Mouse (Mus musculus): Measurements from ENCODE around the gene Cmpk1.

The Cmpk1 gene

DNA sequence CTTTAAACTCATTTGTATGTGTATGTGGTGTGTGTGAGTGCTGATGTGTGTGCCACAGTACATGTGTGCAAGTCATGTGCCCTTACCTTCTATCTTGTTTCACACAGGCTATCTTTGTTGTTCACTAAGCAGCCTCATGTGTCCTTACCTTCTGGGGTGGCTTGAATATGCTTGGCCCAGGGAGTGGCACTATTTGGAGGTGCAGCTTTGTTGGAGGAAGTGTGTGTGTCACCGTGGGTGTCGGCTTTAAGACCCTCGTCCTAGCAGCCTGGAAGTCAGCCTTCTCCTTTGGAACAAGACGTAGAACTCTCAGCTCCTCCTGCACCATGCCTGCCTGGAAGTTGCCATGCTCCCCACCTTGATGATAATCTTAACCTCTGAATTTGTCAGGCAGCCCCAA lies 40.6 kb downstream of the Cmpk1 start:
- in situ Hi-C loops (cut with MboI, MseI), result loop anchor here (5.0 kb wide), 1 partner anchor 269 kb away; no protein-coding TSS in a partner anchor

DNA sequence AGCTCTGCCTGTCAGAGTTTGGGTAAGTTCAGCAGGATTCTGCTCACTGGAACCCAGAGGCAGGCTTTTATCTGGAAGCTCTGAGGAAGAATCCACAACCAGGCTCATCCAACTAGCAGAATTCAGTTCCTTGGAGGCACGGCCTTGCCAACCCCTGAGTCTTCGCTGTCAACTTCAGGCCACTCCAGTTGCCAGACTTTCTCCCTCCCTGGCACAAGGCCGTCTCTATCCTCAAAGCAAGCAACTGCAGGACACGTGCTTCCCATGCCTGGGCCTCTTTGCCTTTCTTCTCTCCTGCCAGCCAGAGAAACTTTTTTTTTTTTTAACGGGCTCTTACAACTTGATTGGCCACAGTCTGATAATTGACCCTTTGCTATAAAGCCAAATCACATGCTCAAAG lies 42.0 kb downstream of the Cmpk1 start:
- in situ Hi-C loops (cut with MboI, MseI), result loop anchor here (5.0 kb wide), 1 partner anchor 268 kb away; no protein-coding TSS in a partner anchor

DNA sequence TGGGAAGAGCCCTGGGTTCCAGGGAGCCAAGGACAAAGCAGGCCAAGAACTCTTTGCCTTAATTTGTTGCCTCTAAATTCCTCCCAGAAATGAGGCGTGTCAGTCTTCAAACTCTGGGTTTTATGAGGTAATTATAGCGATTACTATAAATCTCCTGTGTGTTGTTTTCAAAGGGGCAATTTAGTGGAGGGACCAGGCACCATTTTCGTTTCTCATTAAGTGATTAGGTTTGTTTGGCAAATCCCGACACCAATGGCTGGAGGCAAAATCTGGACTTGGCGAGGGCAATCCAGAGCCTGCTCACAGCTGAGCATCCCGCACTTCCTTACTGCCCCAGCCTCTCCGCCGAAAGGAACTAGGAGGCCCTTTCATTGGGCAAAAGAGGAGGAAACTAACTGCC lies 44.5 kb downstream of the Cmpk1 start:
- in situ Hi-C loops (cut with MboI, MseI), result no loop called here

DNA sequence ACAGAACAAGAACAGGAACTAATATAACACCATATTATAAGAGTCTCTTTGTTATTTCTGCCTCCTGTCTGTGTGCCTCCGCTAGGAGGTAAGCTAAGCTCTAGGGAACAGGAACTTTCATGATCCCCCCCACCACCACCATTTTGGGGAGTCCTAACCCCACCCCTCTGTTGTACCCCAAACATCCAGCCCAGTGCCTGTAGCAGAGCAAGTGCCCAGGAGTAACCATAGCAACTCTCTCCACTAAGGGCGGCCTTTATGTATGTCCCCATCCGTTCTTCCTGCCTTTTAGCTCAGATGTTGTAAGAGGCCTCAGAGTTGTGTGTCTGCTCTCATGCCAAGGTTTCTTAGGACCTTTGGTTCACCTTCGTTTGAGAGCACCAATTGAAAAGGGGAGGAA lies 44.9 kb downstream of the Cmpk1 start:
- in situ Hi-C loops (cut with MboI, MseI), result no loop called here

DNA sequence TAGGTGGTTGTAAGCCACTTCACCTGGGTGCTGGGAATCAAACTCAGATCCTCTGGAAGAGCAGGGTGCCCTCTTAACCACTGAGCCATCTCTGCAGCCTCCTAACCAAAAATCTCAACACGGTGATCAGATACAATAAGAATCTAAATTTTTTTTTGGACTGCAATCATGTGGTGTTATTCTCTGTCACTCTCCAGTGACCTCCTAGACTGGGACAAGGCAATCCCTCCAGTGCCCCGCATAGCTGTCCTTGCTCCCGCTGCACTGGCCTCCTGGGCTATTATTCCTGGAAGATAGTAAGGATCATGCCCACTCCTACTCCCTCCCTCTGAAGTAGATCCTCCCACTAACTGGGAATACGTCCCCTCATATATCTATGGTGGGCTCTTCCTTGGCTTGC lies 45.7 kb downstream of the Cmpk1 start:
- in situ Hi-C loops (cut with MboI, MseI), result no loop called here

DNA sequence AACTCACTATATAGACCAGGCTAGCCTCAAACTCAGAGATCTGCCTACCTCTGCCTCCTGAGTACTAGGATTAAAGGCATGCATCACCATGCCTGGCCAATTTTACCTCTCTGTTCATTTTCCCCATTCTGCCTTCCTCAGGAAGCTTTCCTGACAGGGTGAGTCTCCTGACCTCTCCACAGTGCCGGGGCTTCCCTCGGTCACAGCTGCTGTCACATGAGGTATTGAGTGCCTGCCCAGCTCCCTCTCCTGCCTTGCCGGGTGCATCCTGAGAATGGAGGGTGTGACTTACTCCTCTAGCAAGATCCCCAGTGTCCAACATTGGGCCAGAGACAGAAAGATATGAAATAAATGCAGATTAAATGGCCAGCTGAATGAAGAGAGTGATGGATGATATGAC lies 48.8 kb downstream of the Cmpk1 start:
- in situ Hi-C loops (cut with MboI, MseI), result no loop called here

DNA sequence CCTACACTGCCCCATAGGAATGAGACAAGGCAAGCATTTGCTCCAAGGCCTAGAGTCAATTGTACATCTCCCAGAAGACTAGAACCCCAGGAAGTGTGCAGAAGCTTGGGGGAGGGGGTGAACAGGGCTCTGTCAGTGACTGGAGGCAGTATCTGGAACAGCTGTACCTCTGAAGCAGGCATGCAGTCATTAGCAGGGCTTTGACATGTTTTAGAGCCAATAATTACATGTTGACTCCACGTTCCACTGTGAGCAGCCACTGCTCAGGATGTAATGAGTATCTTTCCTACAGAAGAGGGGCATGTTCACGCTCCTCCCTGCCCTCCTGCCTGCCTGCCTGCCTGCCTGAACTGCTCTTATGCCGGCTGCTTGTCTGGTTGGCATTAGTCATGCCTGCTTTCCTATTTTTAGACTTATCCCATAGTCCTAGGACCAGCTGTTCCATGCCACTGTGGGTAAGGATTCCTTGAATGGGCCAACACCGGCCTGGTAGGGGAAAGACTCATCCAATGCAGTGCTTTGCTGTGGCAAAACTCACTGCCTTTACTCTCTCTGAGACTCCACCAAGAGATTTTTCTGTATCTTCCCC lies 49.5 kb downstream of the Cmpk1 start:
- in situ Hi-C loops (cut with MboI, MseI), result no loop called here

DNA sequence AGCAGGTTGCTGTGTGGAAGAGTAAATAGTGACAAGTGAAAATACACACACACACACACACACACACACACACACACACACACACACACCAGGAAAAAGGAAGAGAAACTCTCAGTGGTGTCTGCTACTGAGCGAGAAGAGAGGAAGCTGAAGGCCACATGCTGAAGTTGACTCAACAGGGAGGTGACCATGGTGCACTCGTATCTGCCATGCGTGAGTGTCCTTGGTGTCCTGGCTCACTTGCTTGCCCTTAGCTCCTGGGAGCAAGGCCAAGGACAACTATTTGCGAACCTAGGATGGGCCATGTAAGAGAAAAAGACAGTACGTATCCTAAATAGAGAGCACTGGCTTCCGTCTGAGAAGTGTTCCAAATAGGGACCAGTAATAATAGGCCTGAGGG lies 52.9 kb downstream of the Cmpk1 start:
- in situ Hi-C loops (cut with MboI, MseI), result no loop called here

DNA sequence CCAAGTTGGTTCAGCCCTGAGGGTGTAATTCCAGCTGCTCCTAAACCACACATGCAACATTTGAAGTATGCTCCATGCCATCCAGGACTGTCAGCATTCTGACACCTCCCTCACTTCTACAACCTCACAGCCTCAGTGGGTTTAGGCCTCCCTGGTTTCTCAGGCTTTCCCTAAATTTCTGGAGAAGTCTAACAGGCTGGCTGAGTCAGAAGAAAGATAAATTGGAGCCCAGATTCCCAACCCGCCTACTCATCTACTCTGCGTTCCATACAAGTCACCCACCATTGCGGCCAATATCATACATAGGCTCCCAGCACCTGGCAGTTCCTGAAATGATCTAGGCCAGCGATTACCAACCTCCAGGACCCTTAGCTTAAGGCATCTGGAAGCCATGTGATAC lies 54.3 kb downstream of the Cmpk1 start:
- in situ Hi-C loops (cut with MboI, MseI), result no loop called here

DNA sequence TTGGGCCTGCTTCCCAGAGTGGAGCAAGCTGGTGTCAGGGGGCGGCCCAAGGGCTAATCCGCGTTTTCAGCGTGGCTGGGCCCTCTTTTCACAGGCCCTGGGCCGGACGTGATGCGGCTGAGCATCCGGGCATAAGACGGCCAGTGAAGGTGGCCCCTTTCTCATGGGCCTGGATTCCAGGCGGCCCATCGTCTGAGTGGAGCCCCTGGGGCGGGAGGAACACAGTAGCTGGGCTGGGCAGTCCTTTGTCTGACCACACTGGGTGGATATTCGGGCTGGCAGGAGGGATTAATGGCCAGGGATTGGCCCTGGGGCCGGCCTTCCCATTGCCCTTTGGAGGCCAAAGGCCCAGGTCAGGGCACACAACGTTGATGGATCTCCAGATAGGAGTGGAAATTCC lies 57.9 kb downstream of the Cmpk1 start:
- in situ Hi-C loops (cut with MboI, MseI), result no loop called here

DNA sequence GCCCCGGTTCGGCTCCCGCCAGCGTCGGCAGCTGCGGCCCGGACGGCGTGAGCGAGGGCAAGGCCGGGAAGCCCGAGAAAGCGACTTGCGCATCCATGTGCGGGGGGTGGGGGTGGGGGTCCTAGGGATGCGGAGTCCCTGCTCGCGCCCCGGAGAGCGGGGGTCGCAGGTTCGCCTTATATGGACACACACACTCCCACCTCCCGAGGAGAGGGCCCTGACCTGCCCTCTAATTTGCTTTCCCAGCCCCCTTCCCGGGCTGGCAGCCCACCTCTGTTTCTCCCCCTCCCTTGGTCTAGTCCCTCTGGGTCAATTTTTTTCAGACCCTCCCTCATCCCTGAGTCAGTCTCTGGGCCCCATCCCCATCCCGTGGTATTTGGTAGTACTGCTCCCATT lies 61.1 kb downstream of the Cmpk1 start, which contains the start of gene Foxe3:
TSS of gene Foxe3 (minus strand) at position 97 of the 396 bp plus-strand sequence.
- in situ Hi-C loops (cut with MboI, MseI), result no loop called here

DNA sequence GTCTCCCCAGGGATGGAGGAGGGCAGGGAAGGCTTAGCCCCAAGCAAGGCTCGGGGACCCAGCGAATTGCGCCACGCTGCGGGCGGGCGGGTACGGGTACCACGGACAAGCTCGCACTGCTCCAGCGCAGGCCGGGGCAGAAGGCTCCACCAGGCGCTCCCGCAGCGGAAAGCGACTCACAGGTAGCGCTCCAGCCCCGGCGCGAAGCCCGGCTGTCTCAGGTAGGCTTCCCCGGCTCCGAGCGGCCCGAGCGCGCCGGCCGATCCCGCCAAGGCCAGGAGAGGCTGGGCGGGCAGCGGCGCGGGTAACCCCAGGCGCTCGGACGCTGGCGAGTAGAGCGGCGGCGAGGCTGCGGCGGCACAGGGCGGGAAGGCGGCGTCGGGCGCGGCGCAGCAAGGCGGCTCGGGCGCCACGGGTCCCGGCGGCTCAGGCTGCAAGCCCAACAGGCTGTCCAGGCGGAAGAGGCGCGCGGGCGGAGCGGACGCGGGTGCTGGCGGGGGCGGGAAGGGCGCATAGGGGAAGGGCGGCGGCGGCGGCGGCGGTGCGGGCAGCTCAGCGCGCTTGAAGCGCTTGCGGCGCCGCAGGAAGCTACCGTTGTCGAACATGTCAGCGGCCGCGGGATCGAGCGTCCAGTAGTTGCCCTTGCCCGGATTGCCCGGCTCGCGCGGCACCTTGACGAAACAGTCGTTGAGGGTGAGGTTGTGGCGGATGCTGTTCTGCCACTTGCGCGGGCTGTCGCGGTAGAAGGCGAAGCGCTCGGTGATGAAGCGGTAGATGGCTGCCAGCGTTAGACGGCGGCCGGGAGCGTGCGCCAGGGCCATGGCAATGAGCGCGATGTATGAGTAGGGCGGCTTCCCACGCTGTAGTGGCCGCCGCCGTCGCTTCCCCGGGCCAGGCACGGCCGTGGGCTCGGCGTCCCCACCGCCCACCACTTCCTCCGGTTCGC lies 61.8 kb downstream of the Cmpk1 start:
- in situ Hi-C loops (cut with MboI, MseI), result no loop called here

DNA sequence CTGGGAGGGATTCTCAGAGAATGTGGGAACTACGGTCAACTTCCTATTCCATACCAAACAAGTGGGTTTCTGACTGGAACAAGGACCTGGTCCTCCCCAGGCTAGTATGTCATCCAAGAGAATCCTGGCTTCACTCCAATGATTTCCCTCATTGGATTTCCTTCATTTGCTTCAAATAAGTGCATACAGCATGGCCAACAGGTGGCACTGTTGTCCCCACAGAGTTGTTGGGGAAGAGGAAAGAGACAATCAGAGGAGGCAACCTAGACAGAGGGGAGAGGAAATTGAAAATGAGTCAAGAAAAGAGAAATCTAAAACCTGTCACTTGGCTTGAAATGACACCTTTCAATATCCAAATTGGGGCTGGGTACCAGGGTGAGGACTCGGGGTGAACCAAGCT lies 70.0 kb downstream of the Cmpk1 start:
- in situ Hi-C loops (cut with MboI, MseI), result no loop called here

DNA sequence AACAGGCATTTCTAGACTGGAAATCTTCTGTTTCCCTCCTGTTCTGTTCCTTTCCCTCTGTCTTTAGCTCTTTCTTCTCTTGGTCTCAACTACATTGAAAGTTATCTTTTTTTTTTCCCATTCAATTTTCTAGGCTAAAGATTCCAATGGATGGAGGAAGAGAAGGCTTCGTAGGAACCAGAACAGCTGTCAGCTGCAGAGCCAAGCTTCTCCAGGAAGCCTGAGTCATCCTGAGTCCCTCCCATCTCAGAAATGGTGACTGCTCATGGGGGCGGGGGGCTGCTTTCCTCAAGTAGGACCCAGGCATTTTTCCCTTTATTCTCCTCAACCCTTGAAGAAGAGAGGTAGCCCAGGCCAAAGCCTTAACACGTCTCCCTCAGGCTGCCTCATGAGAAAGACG lies 71.0 kb downstream of the Cmpk1 start:
- in situ Hi-C loops (cut with MboI, MseI), result no loop called here

DNA sequence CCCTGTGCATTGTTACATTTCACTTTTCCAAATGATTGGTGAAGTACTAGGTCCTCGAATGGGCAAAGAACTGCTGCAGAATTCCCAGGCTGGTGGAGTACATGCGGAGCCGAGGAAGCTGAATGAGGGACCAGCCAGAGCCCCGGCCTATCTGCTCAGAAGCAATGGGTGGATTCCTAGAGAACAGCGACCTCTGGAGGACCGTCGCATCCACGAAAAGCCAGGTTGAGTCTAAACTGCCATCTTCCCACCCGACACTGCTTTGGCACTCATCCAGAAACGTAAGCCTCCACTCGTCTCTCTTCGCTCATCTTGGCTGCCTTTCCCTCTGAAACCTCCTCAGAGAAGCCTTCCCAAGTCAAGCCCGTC lies 73.5 kb downstream of the Cmpk1 start:
- in situ Hi-C loops (cut with MboI, MseI), result no loop called here

DNA sequence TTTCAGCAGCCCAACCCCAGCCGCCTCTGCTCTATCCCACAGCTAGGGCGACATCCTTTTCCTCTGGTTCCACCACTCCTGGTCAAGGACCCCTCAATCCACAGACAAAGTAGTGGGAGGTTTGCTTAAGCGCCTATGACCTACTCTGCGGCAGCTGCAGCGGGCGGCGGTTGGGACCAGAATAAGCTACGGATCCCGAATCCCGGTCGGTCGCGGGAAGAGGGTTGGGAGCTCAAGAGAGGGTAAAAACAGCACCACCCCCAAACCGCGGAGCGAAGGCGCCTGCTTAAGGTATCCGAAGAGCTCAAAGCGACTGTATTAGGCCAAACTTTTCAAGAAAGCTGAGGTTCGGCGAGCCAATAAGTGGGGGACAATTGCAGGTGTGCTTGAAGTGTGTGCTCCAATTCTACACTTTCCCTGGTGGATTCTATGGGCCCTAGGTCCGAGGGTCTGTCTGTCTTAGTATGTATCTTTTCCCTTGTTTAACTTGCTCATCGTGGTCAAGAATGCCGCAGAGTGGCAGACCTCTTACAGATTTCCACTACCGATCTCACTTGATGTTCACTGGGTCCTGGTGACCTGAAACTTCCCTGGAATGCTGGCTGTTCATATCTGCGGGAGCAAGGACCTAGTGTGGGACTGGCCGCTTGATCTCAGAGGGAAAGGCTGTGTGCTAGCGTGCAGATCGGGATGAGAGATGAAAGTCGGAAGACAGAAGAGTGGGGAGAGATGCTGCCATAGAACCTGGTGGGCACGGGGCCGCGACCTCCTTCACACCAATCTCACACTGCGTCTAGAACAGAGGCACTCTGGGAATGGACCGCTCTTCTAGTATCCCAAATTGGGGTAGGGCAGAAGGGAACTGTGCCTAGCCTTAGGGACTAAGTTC lies 74.1 kb downstream of the Cmpk1 start:
- in situ Hi-C loops (cut with MboI, MseI), result no loop called here

DNA sequence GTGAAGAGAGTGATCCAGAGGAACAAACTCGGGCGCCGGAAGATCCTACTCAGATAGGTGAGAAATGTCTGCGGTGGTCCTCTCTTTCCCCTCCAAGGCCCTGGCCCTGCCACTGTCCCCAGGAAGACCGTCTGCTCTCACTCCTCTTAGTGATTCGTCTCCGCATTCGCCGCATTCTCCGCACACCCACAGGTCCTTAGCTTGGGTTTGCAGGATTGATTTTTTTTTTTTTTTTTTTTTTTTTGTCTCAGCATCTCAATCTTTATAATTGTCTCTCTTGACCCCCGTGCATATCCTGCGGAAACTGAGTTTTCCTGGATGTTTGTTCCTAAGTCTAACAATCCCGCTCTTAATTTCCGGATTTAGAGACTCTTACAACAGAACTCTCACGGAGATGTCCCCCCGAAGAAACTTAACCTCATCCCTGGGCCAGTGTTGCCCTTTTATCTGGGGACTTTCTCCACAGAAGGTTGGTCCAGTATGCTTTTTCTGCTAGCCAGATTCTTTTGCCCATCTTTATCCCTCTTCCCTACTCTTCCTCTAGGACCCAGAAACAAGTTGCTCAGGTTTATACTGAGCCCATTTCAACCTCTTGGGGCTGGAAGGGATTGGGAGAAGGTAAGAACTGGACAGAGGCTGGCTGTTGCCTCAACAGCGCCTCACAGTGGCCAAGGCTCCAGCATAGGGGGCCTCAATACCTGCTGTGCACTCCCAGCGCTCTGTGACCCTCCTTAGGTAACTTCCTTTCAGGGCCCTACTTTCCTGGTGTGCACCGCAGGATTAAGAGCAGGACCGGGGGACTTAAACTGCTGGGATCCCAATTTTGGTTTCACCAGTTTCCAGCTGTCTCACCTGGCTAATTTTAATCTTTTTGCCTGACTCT lies 77.2 kb downstream of the Cmpk1 start:
- in situ Hi-C loops (cut with MboI, MseI), result no loop called here

Measured in regulatory T cell (primary cell).